Mouse (Mus musculus) thymus, adult 2 months (tissue): Measurements from ENCODE around the gene Metap1d. TPM values are rescaled to one million over a fixed set of nuclear protein-coding genes. Genes with fewer than 3 reads are reported as not detected.

ENCODE experiments used
- DNase-seq: peaks from one replicate; pipeline ENCODE4 v3.0.0; 2021
- H3K27ac ChIP-seq: fragments of 200-500 bp; 2 replicates; pipeline ENCODE4 v1.5.1; 2012; ENCODE audit warnings: low read length, control low read depth; ENCODE audit not compliant: control insufficient read depth, insufficient read depth
- H3K27me3 ChIP-seq: fragments of 200-500 bp; 2 replicates; pipeline ENCODE4 v1.6.1; 2012; ENCODE audit warnings: mild to moderate bottlenecking, low read length, moderate library complexity, mixed read lengths; ENCODE audit not compliant: control insufficient read depth, insufficient read depth
- H3K36me3 ChIP-seq: fragments of 200-500 bp; 2 replicates; pipeline ENCODE4 v1.6.1; 2012; ENCODE audit warnings: mild to moderate bottlenecking, low read length, moderate library complexity; ENCODE audit not compliant: control insufficient read depth, insufficient read depth
- H3K4me1 ChIP-seq: fragments of 200-500 bp; replicated peaks from 2 replicates; pipeline ENCODE4 v1.6.1; 2012; ENCODE audit warnings: low read length; ENCODE audit not compliant: control insufficient read depth, insufficient read depth
- H3K4me3 ChIP-seq: fragments of 200-500 bp; 2 replicates; pipeline ENCODE4 v1.5.1; 2012; ENCODE audit warnings: mild to moderate bottlenecking, low read length, control low read depth, moderate library complexity; ENCODE audit not compliant: control insufficient read depth, insufficient read depth
- CTCF ChIP-seq: fragments of 200-500 bp; IDR thresholded peaks from 2 replicates; pipeline ENCODE4 v1.5.1; 2012; ENCODE audit warnings: mild to moderate bottlenecking, control low read depth, low read length, moderate library complexity, borderline replicate concordance; ENCODE audit not compliant: control insufficient read depth, poor library complexity, insufficient read depth; ENCODE audit errors: extremely low read depth
- POLR2A ChIP-seq: fragments of 200-500 bp; IDR thresholded peaks from 2 replicates; pipeline ENCODE4 v1.6.1; 2012; ENCODE audit warnings: mild to moderate bottlenecking, low read length, control low read depth, moderate library complexity; ENCODE audit not compliant: control insufficient read depth, poor library complexity, insufficient read depth; ENCODE audit errors: extremely low read depth
- WGBS: fragments of 180-500 bp; shearing (Covaris S2); methylation state at CpG from one replicate; pipeline ENCODE4 v1.1.7; 2018; 5-methylcytosine and 5-hydroxymethylcytosine counted together
- polyA plus RNA-seq: library from polyadenylated mRNA; depleted of rRNA; stranded (reverse); fragments of >200 nt; gene quantifications from 2 replicates; pipeline ENCODE4 v1.2.3, GENCODE M21; 2012

Gene Metap1d
- polyA plus RNA-seq, 1 experiment = 25.5 TPM

GRCm38 (mm10) chr2:71542816-71543301 lies 89.8 kb downstream of the Metap1d start:
- Histone ChIP-seq H3K27ac (no peak overlapping the region), H3K4me1 (peaks cover 18% of the 10 kb centered on the region), H3K4me3 (no peak overlapping the region), H3K27me3 (peaks cover 66% of the 10 kb centered on the region), H3K36me3 (no peaks in the 10 kb centered on the region)
- TF ChIP-seq CTCF (no peak), POLR2A (no peak)
- peak; percentile 1 for DNase-seq
- WGBS = under 1% methylated on average over 29 of the region's 30 CpGs

GRCm38 (mm10) chr2:71543531-71543930 lies 90.5 kb downstream of the Metap1d start:
- 13% methylated on average over 9 of the region's 9 CpGs for WGBS
- no peak for DNase-seq
- Histone ChIP-seq H3K27ac (no peak overlapping the region), H3K4me3 (no peak overlapping the region), H3K27me3 (peaks cover 62% of the 10 kb centered on the region), H3K4me1 (peaks cover 18% of the 10 kb centered on the region), H3K36me3 (no peaks in the 10 kb centered on the region)
- TF ChIP-seq POLR2A (no peak), CTCF (no peak)

- Histone ChIP-seq H3K4me3 (no peak overlapping the region), H3K36me3 (no peaks in the 10 kb centered on the region), H3K27me3 (peaks cover 60% of the 10 kb centered on the region), H3K4me1 (peaks cover 18% of the 10 kb centered on the region), H3K27ac (no peak overlapping the region)
- TF ChIP-seq CTCF (no peak), POLR2A (no peak)
- WGBS = 14% methylated on average over 20 of the region's 20 CpGs
- DNase-seq = peak; percentile 1
These were observed 90.9 kb downstream of the Metap1d start for GRCm38 (mm10) chr2:71543948-71544347.

- no peaks in the 10 kb centered on the region for H3K36me3 ChIP-seq
- no peak overlapping the region for H3K4me3 ChIP-seq
- TF ChIP-seq CTCF (no peak), POLR2A (no peak)
- peaks cover 55% of the 10 kb centered on the region for H3K27me3 ChIP-seq
- peaks cover 18% of the 10 kb centered on the region for H3K4me1 ChIP-seq
- 6% methylated on average over 61 of the region's 61 CpGs for WGBS
- DNase-seq = peak; percentile 10
- no peak overlapping the region for H3K27ac ChIP-seq
These were observed 91.6 kb downstream of the Metap1d start for GRCm38 (mm10) chr2:71544391-71545285.

- Histone ChIP-seq H3K4me1 (peaks cover 18% of the 10 kb centered on the region), H3K36me3 (no peaks in the 10 kb centered on the region), H3K27ac (no peak overlapping the region), H3K27me3 (peaks cover 59% of the 10 kb centered on the region), H3K4me3 (no peak overlapping the region)
- TF ChIP-seq CTCF (no peak), POLR2A (no peak)
- 5% methylated on average over 32 of the region's 32 CpGs for WGBS
- DNase-seq = peak; percentile 21
These were observed 92.4 kb downstream of the Metap1d start for GRCm38 (mm10) chr2:71545401-71545881.

- peak; percentile 25 for DNase-seq
- H3K4me1 ChIP-seq = peaks cover 18% of the 10 kb centered on the region
- TF ChIP-seq POLR2A (no peak), CTCF (no peak)
- 3% methylated on average over 57 of the region's 59 CpGs for WGBS
- H3K4me3 ChIP-seq = peak overlapping the region; percentile 26
- no peaks in the 10 kb centered on the region for H3K36me3 ChIP-seq
- no peak overlapping the region for H3K27ac ChIP-seq
- peaks cover 56% of the 10 kb centered on the region for H3K27me3 ChIP-seq
These were observed 93.0 kb downstream of the Metap1d start for GRCm38 (mm10) chr2:71545882-71546639.
